Mouse (Mus musculus) heart, postnatal 36 days (tissue): ENCODE results near the gene Golph3l. TPM values are rescaled to one million over a fixed set of nuclear protein-coding genes. Genes with fewer than 3 reads are reported as not detected.

Experiments used
- total RNA-seq, 2 experiments: library from RNA; stranded (reverse); gene quantifications; 2 replicates each; pipeline ENCODE4 v1.2.3; 2021

The Golph3l gene
- total RNA-seq, 2 experiments from 2014 or later = 19.1 to 20.0 TPM

Other genes with a start within 250 kb of the Golph3l start
- 10 to 100 TPM; 12.6 to 13.8 TPM for gene Setdb1, start 231.7 kb upstream of the Golph3l start, total RNA-seq
- gene 4930558C23Rik, start 186.1 kb upstream of the Golph3l start, total RNA-seq = not detected
- gene Arnt, start 154.5 kb upstream of the Golph3l start, total RNA-seq = 10 to 100 TPM; 39.7 to 43.0 TPM
- gene Ctsk, start 89.7 kb upstream of the Golph3l start, total RNA-seq = 1 to 10 TPM; 9.5 to 9.6 TPM
- gene Ctss, start 62.1 kb upstream of the Golph3l start, total RNA-seq = 10 to 100 TPM; 12.8 to 27.3 TPM
- gene Hormad1, start 29.3 kb upstream of the Golph3l start, total RNA-seq = not detected
- gene Ensa, start 36.1 kb downstream of the Golph3l start, total RNA-seq = 10 to 100 TPM; 73.0 to 75.0 TPM
- gene Mcl1, start 69.9 kb downstream of the Golph3l start, total RNA-seq = 100 to 1,000 TPM; 151 to 156 TPM
- gene Adamtsl4, start 99.0 kb downstream of the Golph3l start, total RNA-seq = 10 to 100 TPM; 62.2 to 67.6 TPM
- gene Ecm1, start 150.6 kb downstream of the Golph3l start, total RNA-seq = 10 to 100 TPM; 59.4 to 60.0 TPM
- gene Tars2, start 171.3 kb downstream of the Golph3l start, total RNA-seq = 10 to 100 TPM; 42.9 to 46.2 TPM
- gene Rprd2, start 229.9 kb downstream of the Golph3l start, total RNA-seq = 10 to 100 TPM; 41.9 to 43.8 TPM